Mouse (Mus musculus) embryonic fibroblast, embryonic 13.5 days (primary cell): ENCODE results near the gene Rps9.

Experiments
- CTCF ChIP-seq: IDR thresholded peaks from 2 replicates; pipeline ENCODE4 v1.5.1; 2011; ENCODE audit warnings: mild to moderate bottlenecking, control low read depth, low read length, moderate library complexity, borderline replicate concordance; ENCODE audit not compliant: insufficient read depth
- POLR2A ChIP-seq: IDR thresholded peaks from 2 replicates; pipeline ENCODE4 v1.6.1; 2011; ENCODE audit warnings: low read depth, mild to moderate bottlenecking, control low read depth, low read length, moderate library complexity

DNA sequence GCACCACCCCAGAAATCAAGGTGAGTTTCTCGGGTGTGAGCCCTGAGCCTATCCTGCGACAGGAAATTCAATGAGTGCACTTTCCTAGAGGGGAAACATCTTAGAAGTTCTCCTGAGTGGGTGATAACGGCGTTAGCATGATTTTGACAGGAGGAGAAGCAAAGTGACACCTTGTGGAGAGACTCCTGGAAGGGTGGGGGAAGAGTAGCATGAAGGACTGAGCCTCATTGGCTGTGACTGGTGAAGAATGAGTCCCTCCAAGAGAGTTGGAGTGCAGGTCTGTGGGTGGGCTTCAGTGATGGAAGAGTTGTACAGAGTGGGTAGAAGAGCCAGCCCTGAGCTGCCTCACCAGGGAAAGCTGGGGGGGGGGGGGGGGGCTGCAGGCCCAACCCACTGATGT, 46.8 kb upstream of the Rps9 start:
- TF ChIP-seq CTCF, result no peak
- TF ChIP-seq POLR2A, result no peak
